Mouse (Mus musculus): ENCODE data around the gene Hoxa7.

The Hoxa7 gene

DNA sequence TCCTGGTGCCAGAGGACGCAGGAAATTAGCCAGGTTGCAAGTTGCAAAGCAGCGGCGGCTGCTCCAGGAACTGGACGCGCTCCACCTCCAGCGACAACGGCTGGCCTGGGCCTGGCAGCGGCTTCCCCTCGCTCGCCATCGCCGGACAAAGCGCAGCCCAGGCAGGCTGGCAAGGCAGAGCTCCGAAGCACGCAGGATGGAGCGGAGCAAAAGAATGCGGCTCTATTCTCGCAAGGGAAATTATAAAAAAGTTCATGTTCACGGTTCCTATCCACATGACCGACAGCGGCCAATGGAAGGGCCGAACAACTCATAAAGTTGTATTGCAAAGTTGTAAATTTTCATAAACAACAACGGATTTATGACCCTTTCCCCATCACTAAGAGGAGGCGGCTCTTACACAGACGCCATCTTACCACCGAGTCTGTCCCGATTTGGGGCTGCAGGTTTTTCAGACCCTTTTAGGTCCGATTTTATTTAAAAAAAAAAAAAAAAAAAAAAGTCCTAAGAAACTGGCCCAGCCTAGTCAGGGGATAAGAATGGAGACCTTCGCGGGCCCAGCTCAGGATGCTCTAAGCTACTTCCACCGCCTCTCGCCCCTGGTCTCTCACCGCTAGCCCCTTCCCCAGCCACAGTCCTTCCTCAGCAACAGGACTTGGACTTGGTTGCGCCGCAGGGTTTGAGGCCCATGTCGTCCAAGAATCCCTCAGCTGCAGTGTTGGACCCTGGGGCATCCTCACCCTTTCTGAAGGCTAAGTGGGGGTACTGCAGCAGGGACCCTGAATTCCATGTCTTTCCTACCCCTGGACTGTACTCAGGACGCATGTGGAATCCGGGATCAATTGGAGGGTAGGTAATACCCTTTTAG lies 8.3 kb downstream of the Hoxa7 start, which contains the start of the genes Hoxa3 and Gm28308:
Hoxa3 (minus strand) TSS at position 218 of the 868 bp plus-strand sequence.
Gm28308 (minus strand) TSS at position 221 of the 868 bp plus-strand sequence.
- DNase-seq (ENCODE audit: extremely low spot score), result peak; percentile 65

DNA sequence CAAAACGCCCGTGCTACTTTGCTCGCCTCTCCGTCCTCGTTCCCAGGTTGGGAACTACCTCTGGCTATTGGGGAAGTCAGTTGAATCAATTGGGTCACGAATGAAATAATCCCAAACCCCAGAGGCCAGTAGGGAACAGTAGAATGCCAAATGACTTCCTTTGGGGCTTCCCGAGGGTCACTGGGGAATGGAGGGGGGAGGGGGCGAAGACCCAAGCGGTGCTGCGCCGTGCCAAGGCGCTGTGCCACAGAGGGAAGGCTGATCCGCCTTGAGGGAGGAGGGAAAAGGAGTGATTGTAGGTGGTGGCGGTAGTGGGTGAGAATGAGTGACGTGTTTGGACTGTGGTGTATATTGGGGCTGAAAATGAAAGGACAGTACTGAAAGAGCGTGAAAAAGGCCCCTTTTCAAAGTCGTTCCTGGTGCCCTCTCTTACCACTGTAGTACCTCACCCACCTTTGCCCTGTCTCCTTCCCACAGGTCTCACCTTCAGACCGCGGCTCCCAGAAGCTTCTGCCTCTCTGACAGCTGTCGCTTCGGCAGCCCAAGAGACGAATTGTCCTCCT lies 9.0 kb downstream of the Hoxa7 start:
- no peak for DNase-seq (ENCODE audit: extremely low spot score)

DNA sequence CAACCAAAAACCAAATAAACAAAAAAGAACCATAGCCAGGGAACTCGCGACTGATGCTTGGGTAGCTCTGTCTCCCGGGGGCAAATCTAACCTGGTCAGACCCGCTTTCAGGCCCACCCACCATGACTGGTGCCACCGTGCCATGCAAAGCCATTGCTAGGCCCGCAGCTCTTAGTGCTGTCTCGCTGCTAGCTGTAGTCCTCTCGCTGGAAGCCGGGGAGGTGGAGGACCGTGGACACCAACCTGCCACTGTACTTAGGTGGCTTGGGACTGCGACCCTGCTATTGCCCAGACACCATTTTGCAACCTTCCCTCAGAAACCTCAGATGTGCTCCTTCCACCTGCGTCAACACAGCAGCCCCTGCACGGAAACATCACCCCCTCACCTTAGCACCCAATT lies 9.7 kb downstream of the Hoxa7 start:
- DNase-seq (ENCODE audit: extremely low spot score), result no peak

DNA sequence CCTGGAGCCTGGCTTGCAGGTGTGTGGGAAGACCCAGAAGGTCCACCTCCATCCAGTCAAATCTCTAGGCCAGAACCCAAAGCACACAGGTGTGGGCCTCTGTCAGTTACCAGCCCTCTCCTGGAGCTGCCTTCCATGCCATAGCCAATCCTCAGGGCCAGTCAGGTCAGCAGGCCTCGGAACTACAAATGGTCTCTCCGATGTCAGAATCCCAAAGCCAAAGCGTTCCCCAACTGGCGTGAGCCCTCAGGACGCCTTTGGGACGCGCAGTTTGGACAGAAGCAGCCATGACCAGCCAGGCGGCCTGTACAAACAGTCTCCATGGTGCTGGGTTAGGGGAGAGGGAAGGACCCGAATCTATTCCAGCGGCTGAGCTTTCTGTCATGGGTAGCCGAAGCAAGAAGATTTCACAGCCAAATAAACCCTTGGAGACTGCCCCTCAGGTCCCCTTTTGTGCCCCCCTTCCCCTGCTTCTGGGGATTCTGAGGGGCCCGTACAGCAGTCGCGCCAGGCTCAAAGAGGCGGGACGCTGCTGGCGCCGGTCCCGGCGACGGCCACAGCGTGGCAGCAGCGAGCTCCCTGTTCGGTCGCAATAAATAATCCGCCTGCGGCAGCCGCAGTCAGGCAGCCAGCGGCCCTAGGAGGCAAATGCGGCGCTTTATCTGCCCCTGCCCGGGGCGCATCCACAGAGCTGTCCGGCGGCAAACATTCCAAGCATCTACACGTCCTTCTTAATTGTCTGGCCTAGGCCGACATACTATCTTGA lies 10.3 kb downstream of the Hoxa7 start:
- DNase-seq (ENCODE audit: extremely low spot score), result peak; percentile 83

DNA sequence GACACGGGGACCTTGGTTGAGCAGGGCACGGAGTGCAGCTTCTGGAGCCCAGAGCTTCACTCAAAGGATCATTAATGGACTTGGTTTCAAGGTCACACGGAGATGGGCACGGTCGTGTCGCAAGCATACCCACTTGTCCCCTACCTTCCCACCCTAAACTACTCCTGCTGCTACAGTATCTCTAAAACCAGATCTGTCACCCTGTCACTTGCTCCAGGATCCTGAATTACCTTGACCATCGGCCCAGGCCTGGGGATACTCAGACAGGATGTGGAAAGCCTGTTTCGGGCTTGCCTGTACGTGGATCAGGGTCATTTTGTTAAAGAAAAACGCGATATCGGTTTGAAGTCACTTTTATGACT lies 12.0 kb downstream of the Hoxa7 start:
- DNase-seq (ENCODE audit: extremely low spot score), result no peak

DNA sequence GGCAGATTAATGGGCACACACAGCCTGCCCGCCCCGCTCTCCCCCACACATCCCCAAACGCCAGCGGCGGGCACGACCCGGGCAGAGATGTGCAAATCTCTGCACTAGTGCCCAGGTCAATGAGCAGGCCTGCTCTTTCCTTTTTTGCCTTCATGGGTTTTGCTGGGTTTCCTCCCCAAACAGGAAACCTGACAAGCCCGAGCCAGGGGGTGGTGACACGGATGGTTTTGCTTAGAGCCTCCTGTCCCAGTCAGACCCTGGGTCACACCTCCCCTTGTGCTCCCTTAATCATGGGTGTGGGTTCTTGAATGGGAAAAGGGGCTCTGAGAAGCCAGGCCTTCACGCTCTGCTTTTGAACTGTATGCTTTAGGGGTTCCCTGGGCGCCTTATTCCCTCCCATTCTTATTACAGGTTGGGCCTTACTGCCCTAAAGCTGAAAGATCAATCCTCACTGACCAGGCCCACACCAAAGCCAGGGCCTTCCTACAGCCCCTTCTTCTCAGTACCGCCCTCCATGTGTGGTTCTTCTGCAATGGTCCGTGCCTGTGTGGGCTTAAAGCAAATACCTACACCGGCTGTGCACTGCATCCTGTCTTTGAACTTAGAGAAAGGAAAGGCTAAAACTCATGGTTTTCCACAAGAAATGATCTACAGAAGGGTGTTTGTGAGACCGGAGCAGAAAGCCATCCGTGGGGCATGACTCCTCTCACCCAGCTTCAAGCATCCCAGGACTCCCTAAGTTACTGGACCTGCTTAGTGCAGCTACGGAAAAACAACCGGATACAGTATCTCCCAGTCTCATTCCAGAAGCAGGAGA lies 12.6 kb downstream of the Hoxa7 start:
- no peak for DNase-seq (ENCODE audit: extremely low spot score)

DNA sequence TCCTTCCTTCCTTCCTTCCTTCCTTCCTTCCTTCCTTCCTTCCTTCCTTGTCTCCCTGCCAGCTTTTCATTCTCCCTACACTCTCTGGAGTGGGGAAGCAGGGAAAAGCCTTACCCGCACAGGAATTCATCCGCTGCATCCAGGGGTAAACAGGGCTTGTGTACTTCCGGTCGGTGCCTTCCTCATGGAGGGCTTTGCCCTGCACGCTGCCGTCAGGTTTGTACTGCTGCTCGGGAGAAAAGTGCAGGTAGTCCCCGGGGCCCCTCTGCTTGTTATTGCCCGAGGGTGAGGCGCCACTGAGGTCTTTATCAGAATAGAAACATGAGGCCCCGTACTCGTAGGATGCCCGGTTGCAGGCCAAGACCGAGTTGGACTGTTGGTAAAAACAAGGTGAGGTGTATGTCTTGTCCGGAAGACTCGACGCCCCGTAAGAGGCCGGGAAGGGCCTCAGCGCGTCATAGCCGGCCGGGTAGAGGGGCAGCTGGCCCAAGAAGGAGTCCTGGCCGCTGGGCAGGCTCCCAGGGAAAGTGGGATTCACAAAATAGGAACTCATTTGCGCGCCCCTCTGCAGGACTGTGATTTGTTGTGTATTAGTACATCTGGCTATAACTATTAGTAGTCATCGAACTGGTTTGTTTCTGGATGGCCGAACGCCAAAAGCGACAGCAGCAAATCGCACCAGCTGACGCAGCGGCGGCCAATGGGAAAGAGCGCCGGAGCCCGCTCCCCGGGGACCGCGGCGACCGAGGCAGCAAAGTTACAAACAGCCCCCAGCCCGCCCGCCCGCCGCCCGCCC lies 13.4 kb downstream of the Hoxa7 start, which contains the start of gene Hoxa6:
Hoxa6 (minus strand) TSS at position 651 of the 796 bp plus-strand sequence.
- DNase-seq (ENCODE audit: extremely low spot score), result peak; percentile 62

DNA sequence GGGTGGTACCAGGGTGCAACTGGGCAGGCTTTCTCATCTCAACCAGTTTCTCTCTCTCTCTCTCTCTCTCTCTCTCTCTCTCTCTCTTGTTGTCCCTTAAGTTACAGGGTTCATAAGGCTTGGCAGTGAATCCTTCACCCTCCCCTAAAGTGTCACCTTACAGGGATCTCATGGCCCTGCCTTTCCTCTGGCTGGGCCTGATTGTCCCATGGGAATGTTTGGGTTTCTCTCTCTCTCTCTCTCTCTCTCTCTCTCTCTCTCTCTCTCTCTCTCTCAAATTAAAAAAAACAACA lies 14.0 kb downstream of the Hoxa7 start:
- DNase-seq (ENCODE audit: extremely low spot score), result no peak

DNA sequence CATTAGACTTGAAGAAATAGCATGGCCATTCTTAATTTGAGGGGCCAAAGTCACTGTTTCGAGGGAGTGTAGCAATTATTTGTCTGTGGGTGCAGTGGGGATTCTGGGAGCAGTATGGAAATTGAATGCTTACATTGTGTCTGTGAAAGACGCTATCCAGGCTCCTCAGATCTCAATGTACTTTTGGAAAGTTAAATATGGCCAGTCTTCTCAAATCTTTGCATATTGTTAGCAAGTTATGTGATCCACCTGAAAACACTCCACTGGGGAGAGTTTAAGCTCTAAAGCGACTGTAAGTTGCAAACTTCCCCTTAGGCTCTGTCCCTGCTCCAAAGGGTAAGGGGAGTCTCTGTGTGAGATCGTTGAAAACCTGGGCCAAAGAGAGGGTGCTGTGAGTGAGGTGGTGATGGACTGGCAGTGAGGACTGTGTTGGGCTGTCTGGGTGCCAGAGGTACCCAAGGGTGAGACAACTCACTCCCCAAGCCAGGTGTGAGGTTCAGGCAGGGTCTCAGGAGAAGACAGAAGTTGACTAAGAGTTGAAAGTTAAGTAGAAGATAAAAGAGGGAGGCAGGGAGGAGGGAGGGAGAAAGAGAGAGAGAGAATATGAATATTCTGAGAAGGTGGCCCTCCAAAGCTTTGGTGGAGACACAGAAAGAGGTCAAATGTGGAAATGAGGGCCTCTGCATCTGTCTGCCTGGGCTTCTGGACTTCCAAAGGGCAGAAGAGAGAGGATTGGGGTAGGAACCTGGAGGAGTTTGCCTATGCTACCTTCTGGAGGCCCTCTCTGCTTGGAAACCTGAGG lies 14.6 kb downstream of the Hoxa7 start:
- no peak for DNase-seq (ENCODE audit: extremely low spot score)

DNA sequence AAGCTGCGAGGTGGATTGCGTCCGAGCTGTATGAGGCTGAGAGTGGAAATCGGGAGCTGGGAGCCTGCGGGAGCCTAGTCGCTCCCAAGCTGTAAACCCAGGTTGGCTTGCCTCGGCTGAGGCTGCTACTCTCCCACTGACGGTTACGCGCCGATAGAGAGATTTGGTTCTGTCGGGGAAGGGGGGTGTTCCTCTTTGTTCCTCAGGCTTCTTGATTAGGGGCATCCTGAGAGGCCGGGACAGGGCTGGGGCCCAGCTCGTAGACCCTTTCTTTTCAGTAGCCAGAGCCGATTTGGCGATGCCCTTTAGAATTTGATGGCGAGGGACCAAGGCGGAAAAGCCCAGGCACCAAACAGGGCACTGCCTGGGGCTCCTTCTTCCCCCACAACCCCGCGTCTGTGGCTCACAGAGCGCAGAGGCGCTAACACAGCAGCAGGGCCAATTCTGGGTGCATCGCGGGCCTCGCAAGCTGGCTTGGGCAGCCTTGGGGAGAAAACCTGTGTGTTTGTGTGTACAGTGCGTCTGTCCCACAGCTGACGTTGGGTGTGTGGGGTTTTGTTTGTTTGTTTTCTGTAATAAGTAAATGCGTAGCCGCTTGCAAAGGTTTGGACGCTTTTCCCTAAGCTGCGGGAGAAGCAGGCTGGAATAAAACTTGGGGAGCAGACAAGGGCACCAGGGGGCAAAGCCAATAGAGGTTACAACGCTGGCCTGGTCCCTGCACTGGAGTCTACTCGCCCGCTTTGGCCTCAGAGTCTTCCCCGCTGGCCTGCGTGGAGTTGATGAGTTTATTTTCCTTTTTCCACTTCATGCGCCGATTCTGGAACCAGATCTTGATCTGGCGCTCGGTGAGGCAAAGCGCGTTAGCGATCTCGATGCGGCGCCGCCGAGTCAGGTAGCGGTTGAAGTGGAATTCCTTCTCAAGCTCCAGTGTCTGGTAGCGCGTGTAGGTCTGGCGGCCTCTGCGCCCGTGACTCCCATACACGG lies 15.7 kb downstream of the Hoxa7 start:
- peak; percentile 67 for DNase-seq (ENCODE audit: extremely low spot score)

DNA sequence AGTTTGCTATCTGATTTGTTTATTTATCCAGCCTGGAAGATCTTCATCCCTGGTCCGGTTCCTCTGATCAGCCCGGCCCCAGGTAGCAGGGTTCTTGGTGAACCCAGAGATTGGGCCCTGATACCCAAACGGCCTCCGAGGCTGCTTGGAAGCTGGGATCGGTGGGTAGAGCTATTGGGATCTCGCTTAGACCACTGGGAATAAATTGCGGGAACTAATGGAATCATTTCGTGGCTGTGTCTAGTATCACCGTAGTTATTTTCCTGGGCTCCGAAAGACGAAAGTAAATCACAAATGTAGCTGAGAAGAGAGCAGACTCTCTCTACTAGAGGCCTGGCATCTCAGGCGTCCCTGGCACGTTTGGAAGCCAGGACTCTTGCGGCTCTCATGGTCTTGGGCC lies 16.4 kb downstream of the Hoxa7 start:
- peak; percentile 63 for DNase-seq (ENCODE audit: extremely low spot score)

DNA sequence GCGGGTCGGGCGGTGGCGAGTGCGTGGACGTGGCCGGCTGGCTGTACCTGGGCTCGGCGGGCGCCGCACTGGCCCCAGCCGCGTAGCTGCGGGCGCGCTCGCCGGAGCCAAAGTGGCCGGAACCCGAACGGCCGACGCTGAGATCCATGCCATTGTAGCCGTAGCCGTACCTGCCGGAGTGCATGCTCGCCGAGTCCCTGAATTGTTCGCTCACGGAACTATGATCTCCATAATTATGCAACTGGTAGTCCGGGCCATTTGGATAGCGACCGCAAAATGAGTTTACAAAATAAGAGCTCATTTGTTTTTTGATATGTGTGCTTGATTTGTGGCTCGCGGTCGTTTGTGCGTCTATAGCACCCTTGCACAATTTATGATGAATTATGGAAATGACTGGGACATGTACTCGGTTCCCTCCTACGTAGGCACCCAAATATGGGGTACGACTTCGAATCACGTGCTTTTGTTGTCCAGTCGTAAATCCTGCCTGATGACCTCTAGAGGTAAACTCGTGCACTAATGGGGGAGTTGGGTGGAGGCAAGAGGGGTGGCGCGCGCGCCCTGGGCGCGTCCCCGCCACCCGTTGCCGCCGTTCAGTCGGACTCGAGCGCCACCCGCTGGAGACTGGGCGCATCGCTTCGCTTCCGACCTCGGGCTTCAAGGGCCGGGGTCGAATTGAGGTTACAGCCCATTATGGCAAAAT lies 17.5 kb downstream of the Hoxa7 start, which contains the start of gene Hoxa5:
Hoxa5 (minus strand) TSS at position 538 of the 703 bp plus-strand sequence.
- DNase-seq (ENCODE audit: extremely low spot score), result peak; percentile 92

DNA sequence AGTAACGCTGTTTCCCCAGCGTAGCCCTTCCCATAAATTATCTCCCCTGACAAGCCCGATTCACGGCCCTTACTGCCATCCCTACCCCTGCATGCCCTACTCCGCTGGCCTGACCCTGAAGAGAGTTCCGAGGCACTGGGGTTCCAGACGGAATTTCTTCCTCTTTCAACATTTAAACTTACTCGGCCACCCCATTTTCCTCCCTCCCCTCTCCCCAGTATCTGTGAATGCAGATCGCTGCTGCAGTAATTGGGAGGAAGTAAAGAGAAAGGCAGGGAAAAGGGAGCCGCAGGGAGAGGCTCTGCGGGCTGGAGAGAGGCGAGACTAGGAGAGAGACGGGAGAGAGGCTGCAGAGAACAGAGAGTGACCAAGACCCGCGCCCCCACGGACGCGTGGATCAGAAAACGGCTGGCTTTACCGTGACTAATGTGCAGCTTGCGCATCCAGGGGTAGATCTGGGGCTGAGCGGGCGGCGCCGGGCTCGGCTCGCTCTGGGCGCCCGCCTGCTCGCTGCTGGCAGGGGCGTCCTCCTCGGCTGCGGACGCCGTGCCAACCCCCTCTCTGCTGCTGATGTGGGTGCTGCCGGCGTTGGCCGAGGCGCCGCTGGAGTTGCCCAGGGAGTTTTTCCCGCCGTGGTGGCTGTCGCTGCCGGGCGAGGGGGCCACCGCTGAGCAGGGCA lies 18.1 kb downstream of the Hoxa7 start:
- DNase-seq (ENCODE audit: extremely low spot score), result no peak

DNA sequence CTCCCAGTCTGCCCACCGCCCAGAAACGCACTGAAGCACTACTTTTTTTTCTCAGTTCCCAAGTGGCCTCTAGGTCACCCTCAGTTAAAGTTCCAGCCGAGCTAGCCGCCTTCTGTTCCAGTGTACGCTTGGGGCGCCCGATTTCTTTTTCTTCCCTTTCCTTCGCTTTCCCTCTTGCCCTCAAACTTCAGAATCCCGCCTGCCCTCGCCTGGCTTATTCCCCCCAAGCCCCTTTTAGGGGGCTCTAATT lies 18.6 kb downstream of the Hoxa7 start:
- DNase-seq (ENCODE audit: extremely low spot score), result no peak

DNA sequence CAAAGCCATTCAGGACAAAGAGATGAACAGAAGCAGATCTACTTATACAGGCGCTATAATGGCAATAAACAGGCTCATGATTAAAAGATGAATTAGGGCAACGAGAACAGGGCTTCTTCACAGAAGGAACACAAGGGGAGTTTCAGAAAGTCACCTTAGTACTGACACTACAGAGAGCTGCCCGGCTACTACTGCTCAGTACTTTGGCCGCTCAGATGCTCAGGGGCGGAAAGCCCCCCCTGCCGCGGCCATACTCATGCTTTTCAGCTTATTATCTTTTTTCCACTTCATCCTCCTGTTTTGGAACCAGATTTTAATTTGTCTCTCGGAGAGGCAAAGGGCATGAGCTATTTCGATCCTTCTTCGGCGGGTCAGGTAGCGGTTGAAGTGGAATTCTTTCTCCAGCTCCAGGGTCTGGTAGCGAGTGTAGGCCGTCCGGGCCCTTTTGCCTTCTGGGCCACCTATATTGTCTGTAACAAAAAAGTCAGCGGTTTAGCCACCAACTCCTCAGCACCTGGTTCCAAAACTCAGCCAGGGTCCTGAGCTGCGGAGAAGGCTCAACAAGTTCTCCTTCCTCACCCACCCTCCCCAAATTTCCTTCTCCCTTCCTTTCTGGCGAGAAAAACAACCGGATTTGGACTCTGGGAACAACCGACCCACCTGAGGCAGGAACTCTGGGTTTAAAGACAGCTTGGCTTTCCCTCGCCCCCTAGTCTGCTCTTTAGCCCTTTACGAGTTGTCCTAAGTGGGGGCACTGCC lies 19.1 kb downstream of the Hoxa7 start:
- no peak for DNase-seq (ENCODE audit: extremely low spot score)

DNA sequence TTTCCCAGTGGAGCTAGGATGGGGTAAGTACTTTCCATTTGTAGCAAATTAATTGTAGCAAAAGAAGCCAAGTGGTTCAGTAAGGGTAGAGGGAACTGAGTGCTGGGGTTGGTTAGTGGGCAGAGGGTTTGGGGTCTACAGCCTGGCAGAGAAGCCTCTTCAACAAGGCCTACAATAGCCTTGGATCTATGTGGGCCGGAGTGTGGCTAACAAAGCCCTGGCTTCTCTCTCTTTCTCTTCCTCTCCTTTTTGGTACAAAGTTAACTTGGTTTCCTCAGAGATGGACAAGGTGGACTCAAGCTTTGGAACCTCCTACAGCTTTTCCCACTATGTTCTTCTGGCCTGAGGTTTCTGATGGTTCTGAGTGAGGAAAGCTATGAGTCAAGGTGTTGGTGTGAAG lies 20.4 kb downstream of the Hoxa7 start:
- DNase-seq (ENCODE audit: extremely low spot score), result no peak

DNA sequence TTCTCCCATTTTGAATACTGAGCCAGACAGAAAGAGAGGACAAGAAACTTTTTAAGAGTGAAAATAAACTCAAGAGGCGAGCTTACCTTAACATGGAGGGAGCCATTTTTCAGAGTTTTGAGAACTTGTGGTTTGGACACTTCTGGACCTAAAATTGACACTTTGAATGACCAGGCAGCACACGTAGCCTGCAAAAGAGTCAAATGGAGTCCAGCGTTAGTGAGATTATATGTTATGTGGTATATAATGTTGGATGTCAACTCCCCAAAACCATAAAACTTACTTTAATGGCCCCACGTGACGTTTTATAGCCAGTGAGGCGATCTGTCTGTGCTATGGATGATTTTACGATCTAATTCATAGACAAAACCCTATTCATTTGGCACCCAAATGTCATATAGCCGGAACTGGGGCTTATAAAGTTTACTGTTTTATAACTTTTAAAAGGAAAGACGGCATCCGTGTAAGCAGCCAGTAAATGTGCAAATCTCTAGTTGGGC lies 20.9 kb downstream of the Hoxa7 start:
- DNase-seq (ENCODE audit: extremely low spot score), result no peak

Data from embryo, embryonic 9.5 days (tissue).